Mouse (Mus musculus): ENCODE data around the gene Avpr1b. TPM values are rescaled to one million over a fixed set of nuclear protein-coding genes. Genes with fewer than 3 reads are reported as not detected.

Avpr1b gene
- total RNA-seq (2023): not detected in 2 replicates

DNA sequence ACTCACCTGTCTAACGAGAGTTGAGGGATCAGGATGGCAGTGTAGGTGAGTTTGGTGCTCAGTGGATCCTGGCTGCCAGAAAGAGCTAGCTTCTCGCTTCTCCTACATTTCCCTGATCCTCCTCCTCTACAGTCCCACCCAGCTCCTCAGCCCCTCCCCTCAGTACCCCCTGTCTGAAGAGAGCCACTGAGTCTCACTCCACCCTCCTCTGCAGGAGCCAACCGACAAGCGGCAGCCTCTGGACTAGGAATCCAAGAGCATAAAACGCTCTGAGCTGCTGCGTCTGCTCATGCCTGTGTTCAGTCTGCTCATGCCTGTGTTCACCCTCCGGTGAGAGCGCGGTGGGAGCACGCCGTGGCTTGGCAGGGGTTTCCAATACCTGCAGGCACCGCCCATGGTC lies at the start of gene Avpr1b:
TSS of gene Avpr1b (plus strand) at position 335 of the 400 bp plus-strand sequence.

DNA sequence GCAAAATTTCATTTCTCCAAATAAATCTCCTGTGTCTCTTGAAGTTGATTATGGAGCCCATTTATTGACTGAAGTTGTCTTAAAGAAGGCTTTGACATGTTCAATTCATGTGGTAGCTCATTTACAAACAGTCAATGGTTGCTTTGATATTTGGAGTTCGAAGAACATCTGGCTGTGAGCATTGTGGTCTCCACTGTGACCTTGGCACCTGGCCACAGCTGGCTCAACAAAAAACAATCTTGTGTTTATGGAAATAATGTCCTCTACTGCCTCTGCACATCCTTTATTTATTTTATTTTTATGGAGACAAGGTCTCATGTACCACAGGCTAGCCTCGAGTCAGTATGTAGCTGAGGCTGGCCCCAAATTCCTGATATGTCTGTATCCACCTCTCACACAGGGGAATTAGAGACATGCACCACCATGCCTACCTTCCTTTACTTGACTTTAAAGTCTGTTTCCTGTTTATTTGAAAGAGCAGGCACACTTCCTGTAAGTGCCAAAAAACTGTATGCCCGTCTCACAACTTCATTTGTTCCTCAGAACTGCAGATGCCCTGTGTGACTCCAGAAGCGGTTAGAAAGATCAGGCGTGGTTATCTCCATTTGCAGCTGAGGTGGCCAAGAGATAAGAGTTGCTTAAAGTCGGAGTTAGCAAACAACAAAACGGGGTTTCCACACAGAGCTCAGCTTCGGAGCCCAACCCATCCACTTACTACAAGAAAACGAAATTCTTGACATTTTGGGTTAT lies 38.9 kb downstream of the Avpr1b start, which contains the start of gene Ctse:
TSS of gene Ctse (plus strand) at position 516 of the 750 bp plus-strand sequence.

Other genes starting within 250 kb of the Avpr1b start
- gene Srgap2, start 71.9 kb upstream of the Avpr1b start, total RNA-seq (2023): 56.2 and 91.2 TPM in 2 replicates
- 1.2 and 1.9 TPM in 2 replicates for gene Fam72a, start 71.3 kb upstream of the Avpr1b start, total RNA-seq (2023)
- gene Ctse, start 39.1 kb downstream of the Avpr1b start, total RNA-seq (2023): 44.1 and 47.6 TPM in 2 replicates
- 7.8 and 12.8 TPM in 2 replicates for gene Rab7b, start 89.5 kb downstream of the Avpr1b start, total RNA-seq (2023)
- 0.47 TPM in 1 of 2 replicates, not detected in the other for gene Slc26a9, start 144.8 kb downstream of the Avpr1b start, total RNA-seq (2023)
- 0.16 TPM in 1 of 2 replicates, not detected in the other for gene Pm20d1, start 198.1 kb downstream of the Avpr1b start, total RNA-seq (2023)
- gene Slc41a1, start 228.3 kb downstream of the Avpr1b start, total RNA-seq (2023): 3.3 and 3.7 TPM in 2 replicates

Measured in neutrophil, adult 65 days (primary cell).